ENCODE assay signal across 7 mouse cellular contexts in genomic region chr7:54909958-54910357, GRCm38 (mm10).
DNase-seq lines count a peak whose midpoint lies in the region; ATAC-seq lines count a peak whose summit lies in the region.

No protein-coding gene starts in this region.

- no peak for DNase-seq in midbrain, embryonic 11.5 days (ENCODE audit: low spot score, missing footprints)
- DNase-seq in cerebellum, postnatal 10 days = peak; percentile 58 to 63
- peak; percentile 6 for DNase-seq in hindlimb bud, embryonic 11.5 days (ENCODE audit: extremely low spot score, low read depth, low spot score)
- DNase-seq in retina, embryonic 14.5 days (ENCODE audit: low spot score) = peak; percentile 67
- DNase-seq in urinary bladder, postnatal 14 days (ENCODE audit: low spot score) = no peak
- no peak for DNase-seq in MN1 (ENCODE audit: low spot score)

- H3K27ac ChIP-seq in midbrain, embryonic 11.5 days (ENCODE audit: low read depth, low read length) = no peak overlapping the region
- no peak overlapping the region for H3K27ac ChIP-seq in midbrain, embryonic 15.5 days

- H3K4me1 ChIP-seq in midbrain, embryonic 11.5 days (ENCODE audit: control insufficient read depth, insufficient read depth, low read length) = no peaks in the 10 kb centered on the region
- H3K4me1 ChIP-seq in midbrain, embryonic 15.5 days = no peaks in the 10 kb centered on the region

- peak; percentile 59; the same call in 1 of the 2 replicates for ATAC-seq in midbrain, embryonic 11.5 days (ENCODE audit: low FRiP score)
- ATAC-seq in midbrain, embryonic 15.5 days (replicated peaks) = no peak; the same call in 1 of the 2 replicates

- H3K4me3 ChIP-seq in midbrain, embryonic 11.5 days (ENCODE audit: low read depth, low read length) = no peak overlapping the region
- no peak overlapping the region for H3K4me3 ChIP-seq in midbrain, embryonic 15.5 days

- H3K9ac ChIP-seq in midbrain, embryonic 11.5 days (ENCODE audit: low read length) = no peak overlapping the region
- H3K9ac ChIP-seq in midbrain, embryonic 15.5 days = no peak overlapping the region

- no peaks in the 10 kb centered on the region for H3K9me3 ChIP-seq in midbrain, embryonic 11.5 days (ENCODE audit: control insufficient read depth, low read length)
- no peaks in the 10 kb centered on the region for H3K9me3 ChIP-seq in midbrain, embryonic 15.5 days

- WGBS in midbrain, embryonic 11.5 days = 71% methylated on average over 7 of the region's 7 CpGs
- WGBS in midbrain, embryonic 15.5 days = 59% methylated on average over 7 of the region's 7 CpGs

- H3K36me3 ChIP-seq in midbrain, embryonic 11.5 days (ENCODE audit: control insufficient read depth, insufficient read depth, low read length) = no peaks in the 10 kb centered on the region
- H3K36me3 ChIP-seq in midbrain, embryonic 15.5 days (replicated peaks) = no peaks in the 10 kb centered on the region

- no peak overlapping the region for H3K4me2 ChIP-seq in midbrain, embryonic 11.5 days
- H3K4me2 ChIP-seq in midbrain, embryonic 15.5 days = no peak overlapping the region

- H3K27me3 ChIP-seq in midbrain, embryonic 11.5 days (ENCODE audit: control insufficient read depth, insufficient read depth, low read length) = no peaks in the 10 kb centered on the region
- no peaks in the 10 kb centered on the region for H3K27me3 ChIP-seq in midbrain, embryonic 15.5 days (replicated peaks)

Comparison
In these comparisons a context has a peak if more than half of its experiments do, and no peak if none do; other contexts are left out.
1. DNase-seq: peak in cerebellum, postnatal 10 days (2 of 2), hindlimb bud, embryonic 11.5 days (single experiment) and retina, embryonic 14.5 days (single experiment); none in midbrain, embryonic 11.5 days (single experiment), urinary bladder, postnatal 14 days (single experiment) and MN1 (single experiment).